Mouse (Mus musculus): ENCODE results near the gene Kmt2d.

DNA sequence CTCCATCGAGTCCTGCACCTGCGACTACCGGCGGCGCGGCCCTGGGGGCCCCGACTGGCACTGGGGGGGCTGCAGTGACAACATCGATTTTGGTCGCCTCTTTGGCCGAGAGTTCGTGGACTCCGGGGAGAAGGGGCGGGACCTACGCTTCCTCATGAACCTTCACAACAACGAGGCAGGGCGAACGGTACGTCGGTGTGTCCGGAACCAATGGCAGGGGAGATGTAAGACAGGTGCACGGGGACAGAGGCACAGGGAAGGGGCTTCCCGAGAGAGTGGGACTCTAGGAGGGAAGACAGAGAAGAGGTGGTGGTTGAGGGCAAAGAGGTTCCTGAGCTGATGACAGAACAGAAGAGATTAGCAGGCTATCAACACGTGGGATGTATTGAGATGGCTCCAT lies 79.2 kb downstream of the Kmt2d start:
- no peak for TF ChIP-seq CTCF (IDR thresholded peaks at IDR 0.05; ENCODE audit: extremely low read depth, insufficient read depth, low read length)
- TF ChIP-seq POLR2A (IDR thresholded peaks at IDR 0.05; ENCODE audit: extremely low read depth, insufficient read depth, low read length), result no peak
